Mouse (Mus musculus): ENCODE results near the gene Primpol. TPM values are rescaled to one million over a fixed set of nuclear protein-coding genes. Genes with fewer than 3 reads are reported as not detected.

Gene Primpol
- polyA plus RNA-seq, 2 experiments, result 10.1 to 16.8 TPM

- 83% methylated on average over 1 of the region's 1 CpGs for WGBS
These were observed 10.1 kb downstream of the Primpol start for GRCm38 (mm10) chr8:46606930-46607329.

DNA sequence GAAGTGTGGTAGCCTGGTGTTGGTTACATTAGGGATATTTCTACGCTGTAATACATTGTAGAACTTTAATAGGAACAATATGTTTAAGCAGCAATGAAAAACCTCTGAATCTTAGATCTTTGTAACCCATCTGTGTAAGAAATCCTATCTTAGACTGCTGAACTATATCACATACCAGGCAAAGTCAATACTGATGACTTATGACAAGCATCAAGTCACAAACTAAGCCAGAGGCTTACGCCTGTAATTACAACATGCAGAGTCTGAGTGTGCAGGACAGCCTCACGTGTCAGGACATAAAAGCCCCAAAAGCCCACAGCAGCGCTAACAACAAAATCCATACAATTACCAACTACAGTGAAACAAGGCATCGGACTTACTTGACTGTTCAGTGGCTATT lies 13.4 kb downstream of the Primpol start:
- TF ChIP-seq POLR2A (IDR thresholded peaks at IDR 0.05; ENCODE audit: borderline replicate concordance, extremely low read depth, insufficient read depth, insufficient read length), result no peak
- Histone ChIP-seq H3K9ac (ENCODE audit: low read depth, low read length, severe bottlenecking) (no peak overlapping the region), H3K27ac (replicated peaks; ENCODE audit: low read depth, low read length) (no peak overlapping the region), H3K9me3 (ENCODE audit: control insufficient read depth, low read length) (no peaks in the 10 kb centered on the region), H3K4me3 (replicated peaks; ENCODE audit: low read length) (no peak overlapping the region), H3K27me3 (ENCODE audit: control insufficient read depth, insufficient read depth, low read length) (no peaks in the 10 kb centered on the region), H3K4me1 (ENCODE audit: control insufficient read depth, insufficient read depth, low read length) (peaks cover 8% of the 10 kb centered on the region; the same call in 1 of the 2 replicates), H3K4me2 (replicated peaks; ENCODE audit: low read depth, low read length, severe bottlenecking) (no peak overlapping the region), H3K36me3 (ENCODE audit: control insufficient read depth, insufficient read depth, low read length) (peaks cover 20% of the 10 kb centered on the region)
- DNase-seq (ENCODE audit: low spot score) (no peak), ATAC-seq (ENCODE audit: low FRiP score, low read depth) (no peak)
- 27% methylated on average over 5 of the region's 5 CpGs for WGBS

More at GRCm38 (mm10) chr8:46606930-46607329, 10.1 kb downstream of the Primpol start:
- Histone ChIP-seq H3K4me2 (replicated peaks; ENCODE audit: low read depth, low read length, severe bottlenecking) (no peak overlapping the region), H3K27me3 (ENCODE audit: control insufficient read depth, insufficient read depth, low read length) (no peaks in the 10 kb centered on the region), H3K36me3 (ENCODE audit: control insufficient read depth, insufficient read depth, low read length) (peaks cover 24% of the 10 kb centered on the region), H3K9me3 (ENCODE audit: control insufficient read depth, low read length) (no peaks in the 10 kb centered on the region), H3K4me1 (ENCODE audit: control insufficient read depth, insufficient read depth, low read length) (no peaks in the 10 kb centered on the region), H3K4me3 (replicated peaks; ENCODE audit: low read length) (no peak overlapping the region), H3K9ac (ENCODE audit: low read depth, low read length, severe bottlenecking) (no peak overlapping the region), H3K27ac (replicated peaks; ENCODE audit: low read depth, low read length) (no peak overlapping the region)
- no peak for TF ChIP-seq POLR2A (IDR thresholded peaks at IDR 0.05; ENCODE audit: borderline replicate concordance, extremely low read depth, insufficient read depth, insufficient read length)
- ATAC-seq (ENCODE audit: low FRiP score, low read depth), result no peak
- DNase-seq (ENCODE audit: low spot score), result no peak

DNA sequence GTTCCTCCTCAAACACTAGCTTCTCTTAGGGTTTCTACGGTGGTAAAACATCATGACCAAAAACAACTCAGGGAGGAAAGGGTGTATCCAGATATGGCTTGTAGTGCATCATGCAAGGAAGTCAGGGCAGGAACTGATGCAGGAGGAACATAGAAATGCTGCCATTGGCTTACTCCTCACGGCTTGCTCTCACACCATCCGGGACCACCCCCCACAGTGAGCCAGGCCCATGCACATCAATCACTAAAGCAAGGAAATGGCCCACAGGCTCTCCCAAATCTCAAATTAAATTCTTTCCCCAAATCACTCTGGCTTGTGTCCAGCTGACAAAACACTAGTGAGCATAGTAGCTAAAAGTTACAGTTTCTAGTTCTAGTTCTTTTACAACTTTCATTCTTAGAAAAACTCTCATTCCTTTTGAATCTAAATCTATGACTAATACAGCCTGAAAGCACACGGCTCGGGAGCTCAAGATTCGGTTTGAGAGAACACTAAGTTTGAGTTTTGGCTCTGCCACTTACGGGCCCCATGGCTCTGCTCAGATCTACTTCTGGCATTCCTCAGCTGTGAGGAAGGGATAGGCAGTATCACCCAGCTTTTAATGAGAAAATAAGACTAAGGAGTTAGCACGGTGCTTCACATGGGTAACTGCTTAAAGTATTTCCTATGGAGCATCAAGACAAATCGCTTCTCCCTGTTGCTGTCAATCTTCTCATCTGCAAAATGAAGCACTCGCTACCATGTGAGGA lies 15.9 kb downstream of the Primpol start:
- DNase-seq (ENCODE audit: low spot score) (peak; percentile 58), ATAC-seq (ENCODE audit: low FRiP score, low read depth) (peak; percentile 79)
- no peak overlapping the region for H3K4me2 ChIP-seq (replicated peaks; ENCODE audit: low read depth, low read length, severe bottlenecking)
- no peak overlapping the region for H3K9ac ChIP-seq (ENCODE audit: low read depth, low read length, severe bottlenecking)
- H3K36me3 ChIP-seq (ENCODE audit: control insufficient read depth, insufficient read depth, low read length), result peaks cover 15% of the 10 kb centered on the region
- no peaks in the 10 kb centered on the region for H3K9me3 ChIP-seq (ENCODE audit: control insufficient read depth, low read length)
- peak overlapping the region; percentile 59; the same call in 1 of the 2 replicates for H3K27ac ChIP-seq (replicated peaks; ENCODE audit: low read depth, low read length)
- no peaks in the 10 kb centered on the region for H3K27me3 ChIP-seq (ENCODE audit: control insufficient read depth, insufficient read depth, low read length)
- H3K4me1 ChIP-seq (ENCODE audit: control insufficient read depth, insufficient read depth, low read length), result peaks cover 8% of the 10 kb centered on the region; the same call in 1 of the 2 replicates
- no peak for TF ChIP-seq POLR2A (IDR thresholded peaks at IDR 0.05; ENCODE audit: borderline replicate concordance, extremely low read depth, insufficient read depth, insufficient read length)
- no peak overlapping the region for H3K4me3 ChIP-seq (replicated peaks; ENCODE audit: low read length)
- WGBS, result 30% methylated on average over 10 of the region's 10 CpGs

- peaks cover 8% of the 10 kb centered on the region; the same call in 1 of the 2 replicates for H3K4me1 ChIP-seq (ENCODE audit: control insufficient read depth, insufficient read depth, low read length)
- H3K27ac ChIP-seq (replicated peaks; ENCODE audit: low read depth, low read length), result no peak overlapping the region
- H3K36me3 ChIP-seq (ENCODE audit: control insufficient read depth, insufficient read depth, low read length), result peaks cover 6% of the 10 kb centered on the region
- no peak for TF ChIP-seq POLR2A (IDR thresholded peaks at IDR 0.05; ENCODE audit: borderline replicate concordance, extremely low read depth, insufficient read depth, insufficient read length)
- H3K27me3 ChIP-seq (ENCODE audit: control insufficient read depth, insufficient read depth, low read length), result no peaks in the 10 kb centered on the region
- H3K9me3 ChIP-seq (ENCODE audit: control insufficient read depth, low read length), result no peaks in the 10 kb centered on the region
- ATAC-seq (ENCODE audit: low FRiP score, low read depth), result no peak
- WGBS, result 92% methylated on average over 7 of the region's 7 CpGs
- H3K4me2 ChIP-seq (replicated peaks; ENCODE audit: low read depth, low read length, severe bottlenecking), result no peak overlapping the region
- no peak for DNase-seq (ENCODE audit: low spot score)
- H3K4me3 ChIP-seq (replicated peaks; ENCODE audit: low read length), result no peak overlapping the region
- H3K9ac ChIP-seq (ENCODE audit: low read depth, low read length, severe bottlenecking), result no peak overlapping the region
These were observed 17.6 kb downstream of the Primpol start for GRCm38 (mm10) chr8:46599314-46599904.

GRCm38 (mm10) chr8:46598753-46599152 lies 18.3 kb downstream of the Primpol start:
- no peak overlapping the region for H3K4me3 ChIP-seq (replicated peaks; ENCODE audit: low read length)
- no peak overlapping the region for H3K4me2 ChIP-seq (replicated peaks; ENCODE audit: low read depth, low read length, severe bottlenecking)
- no peak overlapping the region for H3K27ac ChIP-seq (replicated peaks; ENCODE audit: low read depth, low read length)
- no peak for TF ChIP-seq POLR2A (IDR thresholded peaks at IDR 0.05; ENCODE audit: borderline replicate concordance, extremely low read depth, insufficient read depth, insufficient read length)
- H3K9me3 ChIP-seq (ENCODE audit: control insufficient read depth, low read length), result no peaks in the 10 kb centered on the region
- H3K36me3 ChIP-seq (ENCODE audit: control insufficient read depth, insufficient read depth, low read length), result peaks cover 6% of the 10 kb centered on the region
- H3K9ac ChIP-seq (ENCODE audit: low read depth, low read length, severe bottlenecking), result no peak overlapping the region
- ATAC-seq (ENCODE audit: low FRiP score, low read depth), result no peak
- H3K4me1 ChIP-seq (ENCODE audit: control insufficient read depth, insufficient read depth, low read length), result peaks cover 8% of the 10 kb centered on the region; the same call in 1 of the 2 replicates
- H3K27me3 ChIP-seq (ENCODE audit: control insufficient read depth, insufficient read depth, low read length), result no peaks in the 10 kb centered on the region
- DNase-seq (ENCODE audit: low spot score), result no peak
- WGBS, result 93% methylated on average over 5 of the region's 5 CpGs

Data from limb, embryonic 14.5 days (tissue).